Mouse (Mus musculus): ENCODE results near the gene Itga1.
A peak's percentile ranks its signal among the peaks of the same experiment; 100 is the strongest.

Gene Itga1

DNA sequence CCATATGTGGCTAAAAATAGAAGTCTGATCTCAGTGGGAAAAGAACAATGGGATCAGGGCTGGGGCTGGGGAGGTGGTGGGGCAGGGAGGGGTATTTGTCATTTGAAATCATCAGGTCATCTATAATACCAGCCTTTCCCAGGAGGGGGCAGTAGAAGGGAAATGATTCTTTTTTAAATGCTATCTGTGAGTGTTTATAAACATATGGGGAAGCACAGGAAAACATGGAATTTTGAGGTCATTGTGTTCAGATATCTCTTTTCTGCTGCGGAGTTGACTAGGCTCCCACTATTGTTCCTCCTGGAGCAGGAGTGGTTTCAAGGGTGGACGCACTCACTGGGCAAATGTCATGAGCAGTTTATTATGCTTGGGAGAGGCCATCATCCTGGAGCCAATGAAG lies 114.6 kb downstream of the Itga1 start:
- peak; percentile 49 to 56 for DNase-seq

DNA sequence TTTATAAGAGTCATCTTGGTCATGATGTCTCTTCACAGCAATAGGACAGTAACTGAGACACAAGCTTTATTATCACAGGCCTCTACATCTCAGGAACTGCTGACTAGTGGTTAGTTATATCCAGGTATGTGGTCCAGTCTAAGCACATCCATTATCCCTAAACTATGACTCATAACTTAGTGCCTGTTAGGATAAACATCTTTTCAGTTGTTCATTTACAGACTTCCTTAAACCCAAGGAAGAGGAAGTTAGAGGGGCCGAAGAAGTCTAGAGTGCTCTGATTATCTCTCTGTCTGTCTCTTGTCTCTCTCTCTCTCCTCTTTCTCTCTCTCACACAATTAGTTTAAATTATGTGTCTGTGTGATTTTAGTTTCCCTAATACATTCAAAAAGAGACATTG lies 117.1 kb downstream of the Itga1 start:
- no peak for DNase-seq

DNA sequence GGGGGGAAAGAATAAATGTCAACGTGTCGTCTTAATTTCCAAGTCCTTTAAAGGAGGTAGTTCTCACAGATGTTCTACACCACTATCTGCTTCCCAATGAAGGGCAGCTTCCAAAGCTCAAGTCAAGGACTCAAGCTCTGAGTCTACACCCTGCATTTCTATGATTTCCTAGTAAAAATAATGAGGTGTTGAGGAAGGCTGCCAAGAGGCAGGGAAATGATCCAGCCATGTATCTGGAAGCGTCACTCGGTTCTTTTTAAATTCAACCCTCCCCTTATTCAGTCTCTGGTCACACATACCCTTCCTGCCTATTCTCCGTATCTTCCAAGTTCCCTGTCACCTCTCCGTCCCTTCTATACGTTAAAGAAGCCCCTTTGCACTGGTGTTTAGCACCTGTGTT lies 118.6 kb downstream of the Itga1 start:
- DNase-seq: no peak

DNA sequence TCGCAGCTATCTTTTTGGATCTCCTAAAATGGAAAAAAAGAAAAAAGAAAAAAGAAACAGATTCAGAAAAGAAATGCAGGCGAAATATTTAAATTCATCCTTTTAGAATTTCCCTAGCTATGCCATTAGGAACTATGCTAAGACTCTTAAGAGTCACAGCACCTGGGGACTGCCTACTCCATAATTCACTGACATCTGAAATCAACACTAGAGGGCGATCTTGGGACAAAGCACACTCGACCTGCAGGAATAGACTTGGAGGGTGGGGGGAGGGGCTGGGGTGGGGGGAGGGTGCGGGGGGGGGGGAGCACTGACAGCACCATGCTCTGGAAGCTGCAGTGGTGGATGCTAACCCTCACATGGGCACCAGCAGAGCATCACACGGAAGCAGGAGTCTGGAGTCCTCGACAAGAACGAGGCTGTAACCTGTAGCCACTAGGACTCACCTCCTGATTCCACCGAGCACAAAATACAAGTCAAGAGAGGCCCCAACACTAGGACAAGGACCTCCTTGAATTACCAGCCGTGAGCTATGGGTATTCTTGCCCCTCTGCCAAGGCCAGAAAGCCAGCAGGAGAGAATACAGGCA lies 120.8 kb downstream of the Itga1 start:
- DNase-seq: no peak

DNA sequence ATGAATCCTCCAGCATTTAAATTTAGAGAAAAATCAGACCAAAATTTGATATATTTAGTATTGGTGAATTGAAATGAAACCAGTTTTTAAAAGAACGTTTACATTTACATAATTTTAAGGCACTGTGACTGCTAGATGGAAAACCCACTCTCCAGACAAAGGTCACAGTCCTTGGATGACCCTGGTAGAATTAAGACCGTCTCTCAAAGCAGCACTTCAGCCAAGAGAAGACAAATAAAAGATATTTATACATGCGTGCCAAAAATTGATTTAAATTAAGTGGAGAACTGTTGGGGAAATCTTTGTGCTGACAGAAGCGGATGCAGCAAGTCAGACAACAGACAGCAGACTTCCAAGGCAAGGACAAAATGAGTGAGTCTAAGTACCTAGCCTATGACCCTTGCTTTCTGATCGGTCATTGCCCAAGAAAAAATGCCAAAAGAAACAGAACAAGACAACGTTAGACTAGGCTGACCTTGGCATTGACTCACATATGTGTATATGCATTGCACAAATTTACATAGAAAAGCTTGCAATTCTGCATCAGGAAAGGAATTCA lies 127.2 kb downstream of the Itga1 start:
- DNase-seq: no peak

DNA sequence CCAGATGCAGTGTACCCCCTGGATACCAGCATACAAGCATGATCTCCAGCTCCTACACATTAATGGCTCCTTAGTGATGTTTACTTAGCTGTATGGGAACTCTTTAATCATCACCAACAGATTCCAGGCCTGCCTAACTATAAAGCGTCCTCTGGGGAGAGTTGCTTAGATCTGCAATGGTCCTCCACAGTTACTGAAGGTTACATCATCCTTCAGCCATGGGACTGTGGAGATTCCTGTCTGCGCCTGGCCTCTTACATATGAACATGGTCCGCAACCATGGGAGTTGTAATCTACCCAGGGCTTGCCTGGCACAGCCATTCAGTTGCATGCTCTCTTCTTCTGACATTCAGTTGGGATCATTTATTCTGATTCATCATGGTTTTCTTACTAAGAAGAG lies 129.9 kb downstream of the Itga1 start:
- no peak for DNase-seq

DNA sequence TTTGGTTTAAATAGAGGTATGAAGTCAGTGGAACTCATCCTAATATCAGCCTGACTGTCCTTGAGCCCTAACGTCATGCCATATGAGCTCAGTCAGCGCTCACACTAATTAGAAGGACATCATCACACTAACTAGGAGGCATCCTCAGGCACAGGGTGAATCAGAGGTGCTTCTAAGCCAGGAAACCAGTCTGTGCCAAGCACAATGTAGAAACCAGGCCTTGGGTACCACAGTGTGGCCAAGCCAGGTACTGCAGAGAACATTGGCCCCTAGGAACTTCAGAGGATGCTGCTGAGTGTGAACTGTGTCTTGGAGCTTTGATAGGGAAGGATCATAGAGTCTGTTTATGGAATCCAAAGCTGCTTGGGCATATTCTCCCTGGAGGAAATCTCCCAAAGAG lies 137.5 kb downstream of the Itga1 start:
- DNase-seq: peak; percentile 70 to 77

DNA sequence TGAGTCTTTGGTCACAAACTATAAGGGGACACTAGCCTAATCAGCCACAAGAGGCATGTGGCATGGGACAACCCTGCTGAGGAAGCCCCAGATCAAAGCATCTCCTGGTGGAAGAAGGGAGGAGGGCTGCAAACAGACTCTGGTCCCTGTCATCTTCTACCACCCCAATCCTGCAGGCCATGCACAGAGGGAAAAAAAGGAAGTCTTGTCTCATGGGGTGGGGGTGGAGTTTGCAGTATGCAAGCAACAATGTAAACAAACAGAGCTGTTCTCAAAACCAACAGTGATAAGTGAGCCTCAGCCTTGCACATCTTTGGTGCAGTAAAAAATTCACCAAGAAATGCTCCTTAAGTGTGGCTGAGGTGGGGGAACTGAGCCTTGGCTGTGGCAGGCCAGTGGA lies 147.2 kb downstream of the Itga1 start:
- no peak for DNase-seq

DNA sequence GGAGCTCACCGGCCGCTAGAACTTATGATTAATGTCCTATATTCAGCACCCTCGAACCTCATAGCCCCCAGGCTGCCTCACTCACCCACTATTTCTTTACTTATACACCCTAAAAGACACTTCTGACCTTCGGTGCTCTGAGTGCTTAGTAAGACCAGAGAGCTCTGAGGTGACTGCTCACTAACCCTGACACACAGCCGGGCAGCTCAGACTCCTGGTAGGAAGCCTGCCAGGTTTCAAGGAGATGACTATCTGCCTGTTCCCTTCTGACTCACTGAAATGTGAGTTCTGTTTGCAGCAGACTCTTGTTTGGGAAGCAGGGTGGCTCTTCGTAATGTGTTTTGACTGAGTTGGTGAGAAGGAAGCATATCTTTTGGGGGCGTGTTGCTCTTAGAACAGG lies 168.2 kb downstream of the Itga1 start:
- DNase-seq: no peak

DNA sequence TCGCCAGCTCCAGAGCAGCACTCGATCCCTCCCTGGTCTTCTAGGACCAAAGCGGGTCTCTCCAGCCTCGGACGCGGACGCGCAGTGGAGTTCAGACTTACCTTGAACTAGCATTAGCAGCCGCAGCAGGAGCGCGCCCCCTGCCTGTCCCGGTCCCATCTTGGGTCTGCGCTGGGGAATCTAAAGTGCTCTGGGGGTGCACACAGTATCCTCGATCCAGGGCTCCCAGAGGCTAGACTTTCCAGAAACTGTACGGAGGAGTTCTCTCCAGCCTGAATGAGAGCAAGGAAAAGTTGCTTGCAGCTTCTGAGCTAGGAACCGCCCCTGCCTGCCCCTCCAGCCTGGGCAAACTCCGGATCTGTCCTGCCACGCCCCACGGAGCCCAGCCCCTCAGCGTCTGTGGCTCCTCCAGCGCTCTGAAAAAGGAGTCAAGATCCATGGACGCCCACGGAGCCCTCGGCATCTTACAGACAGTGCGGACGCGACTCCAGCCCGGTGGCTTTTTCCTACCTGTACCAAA lies 169.9 kb downstream of the Itga1 start, which contains the start of gene Itga2:
TSS of gene Itga2 (minus strand) at position 326 of the 520 bp plus-strand sequence.
- peak; percentile 58 to 64 for DNase-seq

DNA sequence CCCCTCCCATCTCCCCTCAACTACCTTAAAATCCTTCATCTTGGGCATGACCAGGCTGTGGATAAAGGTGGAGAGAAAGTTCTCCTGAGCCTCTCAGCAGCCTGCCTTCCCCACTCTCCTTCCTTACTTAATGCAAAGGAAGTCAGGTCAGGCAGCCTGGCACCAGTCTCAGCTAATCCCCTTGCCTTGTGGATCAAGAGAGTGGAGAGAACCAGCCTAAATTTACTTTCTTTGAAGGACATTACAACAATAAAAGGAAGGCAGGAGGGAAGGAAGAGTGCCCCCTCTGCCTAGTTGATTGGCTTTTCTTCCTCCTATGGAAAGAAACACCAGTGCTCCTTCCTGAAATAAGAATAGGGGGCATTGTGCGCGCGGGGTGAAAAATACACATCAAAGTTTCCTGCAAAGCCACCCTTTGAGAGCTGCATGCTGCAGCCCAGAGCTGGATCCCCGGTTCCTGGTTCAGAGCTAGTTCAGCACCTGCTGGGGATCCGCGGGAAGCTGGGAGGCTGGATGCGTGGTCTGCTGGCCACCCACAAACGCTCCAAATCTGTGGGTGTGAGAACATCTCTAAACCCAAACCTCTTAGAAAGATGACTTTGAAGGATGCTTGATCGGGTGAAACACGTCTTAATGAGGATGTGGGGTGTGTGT lies 170.6 kb downstream of the Itga1 start:
- peak in 1 of 2 experiments; percentile 1 for DNase-seq

DNA sequence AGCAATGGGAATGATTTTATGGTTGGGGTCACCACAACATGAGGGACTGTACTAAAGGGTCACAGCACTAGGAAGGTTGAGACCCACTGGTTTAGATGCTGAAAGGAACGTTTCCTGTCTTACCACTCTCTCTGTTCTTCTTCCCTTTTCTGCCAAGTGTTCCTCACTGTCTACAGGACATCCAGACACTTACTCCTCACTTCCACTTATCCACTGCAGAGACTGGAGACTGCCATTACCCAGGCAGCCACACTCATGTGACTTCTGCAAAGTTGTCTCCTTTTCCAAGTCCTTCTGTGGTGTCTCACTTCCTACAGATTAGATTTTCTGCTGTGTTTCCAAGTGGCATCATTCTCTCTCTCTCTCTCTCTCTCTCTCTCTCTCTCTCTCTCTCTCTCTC lies 177.0 kb downstream of the Itga1 start:
- DNase-seq: no peak

DNA sequence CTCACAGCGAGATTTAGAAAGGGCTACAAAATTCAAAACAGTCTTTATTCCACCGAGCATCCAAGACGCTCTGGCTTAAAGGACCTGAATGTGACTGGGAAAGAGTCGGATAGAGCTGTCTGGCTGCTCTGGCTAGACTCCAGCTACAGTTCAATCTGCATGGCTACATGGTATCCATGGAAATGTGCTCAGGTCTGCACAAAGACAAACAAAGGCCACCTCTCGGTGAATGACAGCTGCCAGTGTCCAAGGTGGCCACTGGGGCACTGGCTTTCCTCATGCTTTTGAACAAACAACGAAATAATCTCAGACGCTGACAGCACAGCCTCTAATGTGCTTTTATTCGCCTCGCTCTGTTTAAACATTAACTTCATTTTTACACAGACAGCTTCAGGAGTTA lies 178.4 kb downstream of the Itga1 start:
- no peak for DNase-seq

DNA sequence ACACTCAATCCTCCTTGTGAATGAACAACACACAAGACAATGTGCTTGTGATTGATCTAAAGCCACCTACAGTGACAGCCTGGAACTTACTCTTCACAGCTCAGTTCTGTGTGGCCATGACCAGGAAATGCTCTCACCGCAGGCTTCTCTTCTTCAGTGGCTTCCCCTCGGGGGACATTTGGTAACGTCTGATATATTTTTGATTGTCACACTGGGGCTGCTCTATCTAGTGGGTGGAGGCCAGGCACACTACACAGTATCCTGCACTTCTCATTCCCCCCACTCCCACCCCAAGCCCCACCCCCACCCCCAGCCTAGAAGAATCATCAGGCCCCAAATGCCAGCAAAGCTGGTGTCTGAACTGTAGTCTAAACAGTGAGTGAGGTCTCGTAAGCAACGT lies 186.0 kb downstream of the Itga1 start:
- peak; percentile 17 to 34 for DNase-seq

DNA sequence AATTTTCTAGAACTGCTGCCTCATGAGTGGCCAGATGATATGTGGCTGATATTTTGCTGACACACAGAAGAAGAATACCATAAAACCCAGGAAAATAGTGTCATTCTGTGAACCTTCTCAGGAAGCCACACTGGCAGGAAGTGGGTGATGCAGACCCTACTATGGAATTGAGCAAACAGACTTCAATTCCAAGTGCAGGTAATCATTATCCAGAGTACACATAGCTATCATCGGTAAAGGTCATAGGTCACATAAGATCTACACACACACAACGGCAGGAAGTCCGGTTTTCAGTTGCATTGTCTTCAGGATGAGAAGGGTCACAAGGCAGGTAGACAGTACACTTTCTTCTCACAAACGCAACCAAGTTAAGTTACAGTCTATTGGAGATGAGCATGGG lies 186.8 kb downstream of the Itga1 start:
- DNase-seq: no peak

DNA sequence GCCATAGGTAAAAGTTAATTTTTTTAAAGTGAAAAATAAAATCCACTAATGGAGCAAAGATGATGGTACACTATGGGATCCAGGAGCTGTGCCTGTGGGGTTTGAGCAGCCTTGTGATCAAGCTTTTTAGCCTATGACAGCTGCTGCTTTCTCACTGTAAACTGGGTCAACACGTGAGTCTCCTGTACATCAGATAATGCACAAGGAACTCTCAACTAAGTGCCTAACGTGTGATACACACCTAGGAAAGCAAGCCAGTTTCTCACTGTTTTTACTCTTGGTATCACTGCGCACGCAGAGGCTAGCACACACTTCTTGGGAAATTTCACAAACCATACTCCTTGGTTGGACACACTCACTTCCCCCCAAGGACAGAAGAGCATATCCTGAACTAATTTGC lies 187.2 kb downstream of the Itga1 start:
- DNase-seq: no peak

DNA sequence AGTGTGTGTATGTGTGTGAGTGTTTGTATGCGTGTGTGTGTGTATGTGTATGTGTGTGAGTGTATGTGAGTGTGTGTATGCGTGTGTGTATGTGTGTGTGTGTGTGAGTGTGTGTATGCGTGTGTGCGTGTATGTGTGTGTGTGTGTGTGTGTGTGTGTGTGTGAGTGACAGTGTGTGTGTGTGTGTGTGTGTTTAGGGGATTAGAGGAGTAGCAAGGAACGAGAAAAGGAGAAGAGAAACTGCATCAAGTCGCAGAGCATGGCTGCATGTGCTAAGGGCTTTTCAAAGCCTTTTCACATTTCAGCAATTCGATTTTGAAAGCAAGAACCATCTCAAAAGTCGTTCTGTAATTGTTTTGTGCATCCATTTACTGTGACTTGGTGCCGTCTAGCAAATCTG lies 191.1 kb downstream of the Itga1 start:
- DNase-seq: peak; percentile 9

DNA sequence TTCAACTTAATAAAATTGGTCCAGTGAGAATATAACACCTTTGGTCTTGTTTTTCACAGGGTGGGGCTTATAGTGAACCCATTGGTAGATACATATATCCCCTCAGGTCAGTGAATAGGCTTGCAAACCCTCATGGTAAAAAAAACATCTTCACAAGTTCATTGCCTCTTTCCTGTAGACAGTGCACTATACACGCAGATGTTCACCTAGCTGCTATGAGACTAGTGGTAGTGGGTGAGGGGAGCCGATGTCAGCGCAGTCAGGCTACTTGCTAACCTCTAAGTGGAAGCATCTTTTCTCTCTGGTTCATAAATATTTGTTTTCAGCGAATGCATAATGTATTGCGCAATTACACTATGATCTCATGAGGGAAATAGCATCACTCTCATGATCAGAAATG lies 192.2 kb downstream of the Itga1 start:
- DNase-seq: no peak

DNA sequence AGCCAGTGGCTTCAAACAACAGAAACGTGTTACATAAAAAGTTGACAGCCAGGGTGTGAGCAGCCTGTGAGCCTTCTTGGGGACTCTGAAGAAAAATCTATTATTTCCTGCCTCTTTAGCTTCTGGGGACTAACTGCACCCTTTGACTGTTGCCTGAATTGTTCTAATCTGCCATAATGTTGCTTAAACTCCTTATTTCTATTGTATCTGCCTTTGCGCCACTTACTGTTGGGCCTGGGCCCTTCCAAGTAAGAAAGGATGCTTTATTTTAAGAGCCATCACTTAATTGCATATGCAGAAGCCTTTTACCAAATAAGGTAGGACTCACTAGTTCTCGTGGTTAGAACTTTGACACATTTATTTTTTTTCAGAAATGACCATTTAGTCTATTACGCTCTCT lies 193.9 kb downstream of the Itga1 start:
- no peak for DNase-seq
